Mouse (Mus musculus): ENCODE data around the gene Cfap298. TPM values are rescaled to one million over a fixed set of nuclear protein-coding genes. Genes with fewer than 3 reads are reported as not detected.

Gene Cfap298
- polyA plus RNA-seq, 1 experiment: 58.9 TPM

GRCm38 (mm10) chr16:90878135-90878860 is 56.6 kb downstream of the Cfap298 start:
- no peak overlapping the region for H3K27ac ChIP-seq (ENCODE audit: insufficient read depth, low read length)

More at GRCm38 (mm10) chr16:90878135-90878860, 56.6 kb downstream of the Cfap298 start:
- H3K27me3 ChIP-seq (ENCODE audit: control insufficient read depth, insufficient read depth, low read length, poor library complexity, severe bottlenecking): no peaks in the 10 kb centered on the region
- H3K36me3 ChIP-seq (ENCODE audit: control insufficient read depth, insufficient read depth, low read length, poor library complexity, severe bottlenecking): no peaks in the 10 kb centered on the region
- no peak overlapping the region for H3K9ac ChIP-seq (ENCODE audit: low read depth, poor library complexity, severe bottlenecking)
- TF ChIP-seq POLR2A (IDR thresholded peaks at IDR 0.05; ENCODE audit: insufficient read depth, low read length): no peak
- no peak for TF ChIP-seq CTCF (IDR thresholded peaks at IDR 0.05; ENCODE audit: low read depth, low read length)
- TF ChIP-seq EP300 (IDR thresholded peaks at IDR 0.05; ENCODE audit: insufficient read depth, low read depth, low read length): no peak
- H3K4me1 ChIP-seq (ENCODE audit: control insufficient read depth, insufficient read depth, low read length): no peaks in the 10 kb centered on the region
- no peak overlapping the region for H3K4me3 ChIP-seq (ENCODE audit: low read depth, low read length)
- no peaks in the 10 kb centered on the region for H3K9me3 ChIP-seq (replicated peaks; ENCODE audit: control insufficient read depth, insufficient read depth, low read length, poor library complexity, severe bottlenecking)

Other genes starting within 250 kb of the Cfap298 start
- 32.3 and 33.2 TPM in 2 replicates for gene Mis18a, start 207.7 kb downstream of the Cfap298 start, polyA plus RNA-seq (2011; ENCODE audit: insufficient read depth, insufficient read length, low read depth, missing spikeins)
- gene Mrap, start 196.9 kb downstream of the Cfap298 start, polyA plus RNA-seq (2011; ENCODE audit: insufficient read depth, insufficient read length, low read depth, missing spikeins): 0.67 TPM in 1 of 2 replicates, not detected in the other
- gene Urb1, start 124.7 kb downstream of the Cfap298 start, polyA plus RNA-seq (2011; ENCODE audit: insufficient read depth, insufficient read length, low read depth, missing spikeins): 24.4 and 27.0 TPM in 2 replicates
- gene Eva1c, start 108.4 kb downstream of the Cfap298 start, polyA plus RNA-seq (2011; ENCODE audit: insufficient read depth, insufficient read length, low read depth, missing spikeins): 3.2 and 4.9 TPM in 2 replicates
- gene Synj1, start 76.2 kb upstream of the Cfap298 start, polyA plus RNA-seq (2011; ENCODE audit: insufficient read depth, insufficient read length, low read depth, missing spikeins): 27.5 and 33.2 TPM in 2 replicates
- 96.0 and 108 TPM in 2 replicates for gene Paxbp1, start 109.4 kb upstream of the Cfap298 start, polyA plus RNA-seq (2011; ENCODE audit: insufficient read depth, insufficient read length, low read depth, missing spikeins)
- 0.33 TPM in 1 of 2 replicates, not detected in the other for gene 4932438H23Rik, start 160.0 kb upstream of the Cfap298 start, polyA plus RNA-seq (2011; ENCODE audit: insufficient read depth, insufficient read length, low read depth, missing spikeins)

Measured in ES-Bruce4 (cell line).